Mouse (Mus musculus) hindbrain, embryonic 14.5 days (tissue): ENCODE results near the gene Ndufb2. TPM values are rescaled to one million over a fixed set of nuclear protein-coding genes. Genes with fewer than 3 reads are reported as not detected.

Experiments
- ATAC-seq: fragments of 200-750 bp; cut with Nextera tagmentation; 2 replicates; pipeline ENCODE4 v1.8.0; 2017; ENCODE audit warnings: moderate number of reproducible peaks, mild to moderate bottlenecking, moderate TSS enrichment, moderate library complexity; ENCODE audit not compliant: low FRiP score
- DNase-seq: peaks from one replicate; pipeline ENCODE4 v3.0.0-alpha.2; 2015; ENCODE audit warnings: low spot score
- H3K27ac ChIP-seq: fragments of 300-500 bp; sonication (generic); 2 replicates; pipeline ENCODE4 v1.5.1; 2014; ENCODE audit warnings: mild to moderate bottlenecking, moderate library complexity
- H3K27me3 ChIP-seq: fragments of 300-500 bp; sonication (generic); 2 replicates; pipeline ENCODE4 v1.6.1; 2014; ENCODE audit warnings: mild to moderate bottlenecking, low read length, mixed read lengths; ENCODE audit not compliant: control insufficient read depth, insufficient read depth
- H3K36me3 ChIP-seq: fragments of 300-500 bp; sonication (generic); replicated peaks from 2 replicates; pipeline ENCODE4 v1.6.1; 2014; ENCODE audit not compliant: control insufficient read depth, insufficient read depth
- H3K4me1 ChIP-seq: fragments of 300-500 bp; sonication (generic); replicated peaks from 2 replicates; pipeline ENCODE4 v1.6.1; 2014; ENCODE audit warnings: antibody characterized with exemption, low read length, mixed read lengths; ENCODE audit not compliant: control insufficient read depth, insufficient read depth
- H3K4me2 ChIP-seq: fragments of 300-500 bp; sonication (generic); replicated peaks from 2 replicates; pipeline ENCODE4 v1.6.1; 2014; ENCODE audit warnings: mild to moderate bottlenecking, moderate library complexity
- H3K4me3 ChIP-seq: fragments of 300-500 bp; sonication (generic); replicated peaks from 2 replicates; pipeline ENCODE4 v1.5.1; 2014; ENCODE audit warnings: mild to moderate bottlenecking, low read length
- H3K9ac ChIP-seq: fragments of 300-500 bp; sonication (generic); 2 replicates; pipeline ENCODE4 v1.6.1; 2014
- H3K9me3 ChIP-seq: fragments of 300-500 bp; sonication (generic); 2 replicates; pipeline ENCODE4 v1.6.1; 2016; ENCODE audit warnings: low read length; ENCODE audit not compliant: control insufficient read depth
- WGBS: fragments of 180-500 bp; shearing (Covaris S2); extraction: QIAGEN DNeasy Blood & Tissue Kit; methylation state at CpG from one replicate; pipeline ENCODE4 v1.1.7; 2014; 5-methylcytosine and 5-hydroxymethylcytosine counted together
- polyA plus RNA-seq: library from polyadenylated mRNA; unstranded; fragments of >200 nt; fragmentation: Nextera tagmentation; extraction: Ambion mirVana; gene quantifications from 2 replicates; pipeline ENCODE4 v1.2.1, GENCODE M21; 2014

Ndufb2 gene
- polyA plus RNA-seq, 1 experiment from 2014 or later, result 566 TPM

- Histone ChIP-seq H3K4me2 (no peak overlapping the region), H3K9me3 (no peaks in the 10 kb centered on the region), H3K36me3 (peaks cover 54% of the 10 kb centered on the region), H3K4me3 (no peak overlapping the region), H3K27ac (no peak overlapping the region), H3K27me3 (no peaks in the 10 kb centered on the region), H3K4me1 (no peaks in the 10 kb centered on the region), H3K9ac (no peak overlapping the region)
- ATAC-seq (no peak), DNase-seq (no peak)
- 91% methylated on average over 6 of the region's 6 CpGs for WGBS
Measured at GRCm38 (mm10) chr6:39606056-39606455, 13.7 kb downstream of the Ndufb2 start.

GRCm38 (mm10) chr6:39606862-39607261 is 14.5 kb downstream of the Ndufb2 start:
- no peaks in the 10 kb centered on the region for H3K9me3 ChIP-seq

GRCm38 (mm10) chr6:39607365-39607764 is 15.0 kb downstream of the Ndufb2 start:
- no peak for ATAC-seq
- WGBS, result 68% methylated on average over 5 of the region's 5 CpGs
- DNase-seq, result no peak
- Histone ChIP-seq H3K27me3 (no peaks in the 10 kb centered on the region), H3K4me3 (no peak overlapping the region), H3K36me3 (peaks cover 49% of the 10 kb centered on the region), H3K4me2 (no peak overlapping the region), H3K9me3 (no peaks in the 10 kb centered on the region), H3K27ac (no peak overlapping the region), H3K4me1 (no peaks in the 10 kb centered on the region), H3K9ac (no peak overlapping the region)

More at GRCm38 (mm10) chr6:39606862-39607261, 14.5 kb downstream of the Ndufb2 start:
- no peak overlapping the region for H3K4me3 ChIP-seq
- H3K27me3 ChIP-seq, result no peaks in the 10 kb centered on the region
- no peak overlapping the region for H3K4me2 ChIP-seq
- no peak for DNase-seq
- H3K4me1 ChIP-seq, result no peaks in the 10 kb centered on the region
- H3K36me3 ChIP-seq, result peaks cover 54% of the 10 kb centered on the region
- 82% methylated on average over 3 of the region's 3 CpGs for WGBS
- no peak overlapping the region for H3K27ac ChIP-seq
- ATAC-seq, result no peak
- no peak overlapping the region for H3K9ac ChIP-seq

- no peak for DNase-seq
Measured at GRCm38 (mm10) chr6:39610207-39610606, 17.8 kb downstream of the Ndufb2 start.

GRCm38 (mm10) chr6:39611296-39611695 is 18.9 kb downstream of the Ndufb2 start:
- no peak overlapping the region for H3K4me2 ChIP-seq
- no peaks in the 10 kb centered on the region for H3K4me1 ChIP-seq
- no peak overlapping the region for H3K4me3 ChIP-seq
- no peak overlapping the region for H3K9ac ChIP-seq
- no peaks in the 10 kb centered on the region for H3K9me3 ChIP-seq
- no peak for DNase-seq
- 89% methylated on average over 2 of the region's 2 CpGs for WGBS
- ATAC-seq, result no peak
- H3K36me3 ChIP-seq, result peaks cover 66% of the 10 kb centered on the region
- no peaks in the 10 kb centered on the region for H3K27me3 ChIP-seq
- no peak overlapping the region for H3K27ac ChIP-seq

More at GRCm38 (mm10) chr6:39610207-39610606, 17.8 kb downstream of the Ndufb2 start:
- no peaks in the 10 kb centered on the region for H3K27me3 ChIP-seq
- no peak for ATAC-seq
- 77% methylated on average over 2 of the region's 2 CpGs for WGBS
- H3K9ac ChIP-seq, result no peak overlapping the region
- peaks cover 55% of the 10 kb centered on the region for H3K36me3 ChIP-seq
- no peaks in the 10 kb centered on the region for H3K9me3 ChIP-seq
- H3K4me2 ChIP-seq, result no peak overlapping the region
- H3K4me1 ChIP-seq, result no peaks in the 10 kb centered on the region
- no peak overlapping the region for H3K27ac ChIP-seq
- H3K4me3 ChIP-seq, result no peak overlapping the region

Other genes with a start within 250 kb of the Ndufb2 start
- 62.4 and 63.8 TPM in 2 replicates for gene Slc37a3, start 214.9 kb upstream of the Ndufb2 start, polyA plus RNA-seq
- 0.17 and 0.40 TPM in 2 replicates for gene Rab19, start 211.4 kb upstream of the Ndufb2 start, polyA plus RNA-seq
- 247 and 275 TPM in 2 replicates for gene Mkrn1, start 172.1 kb upstream of the Ndufb2 start, polyA plus RNA-seq
- gene Dennd2a, start 34.7 kb upstream of the Ndufb2 start, polyA plus RNA-seq, result 19.1 and 21.8 TPM in 2 replicates
- gene Adck2, start 18.7 kb upstream of the Ndufb2 start, polyA plus RNA-seq, result 37.5 and 38.0 TPM in 2 replicates
- 1.9 TPM in 1 of 2 replicates, not detected in the other for gene Gm42420, start 6.8 kb upstream of the Ndufb2 start, polyA plus RNA-seq
- gene Braf, start 132.9 kb downstream of the Ndufb2 start, polyA plus RNA-seq, result 28.0 and 28.3 TPM in 2 replicates
- gene Mrps33, start 218.4 kb downstream of the Ndufb2 start, polyA plus RNA-seq, result 169 and 225 TPM in 2 replicates